Mouse (Mus musculus) adrenal gland, adult (tissue): Measurements from ENCODE around the gene Irgq.

Source experiments
- DNase-seq, 2 experiments: peaks; one replicate each; pipeline ENCODE4 v3.0.0; 2022 to 2023; ENCODE audit warnings: low spot score in 1 of 2; ENCODE audit not compliant: inconsistent age in 2 of 2

Irgq gene

GRCm38 (mm10) chr7:24587330-24588105 is 57.0 kb downstream of the Irgq start, which contains the start of the genes Ethe1 and Zfp575:
Gene Ethe1, plus strand, starts transcription at chr7:24587543.
Gene Zfp575, minus strand, starts transcription at chr7:24587641.
- peak in 1 of 2 experiments; percentile 57 for DNase-seq
